Mouse (Mus musculus) bone marrow, adult 2 months (tissue): ENCODE measurements at regions not wholly inside any gene's neighbourhood (a gene's known extent, or its start where the extent isn't known, plus 50 kb on each side); places are given as distances from the start of the nearest gene placed in this dataset.

ENCODE experiments used
- CTCF ChIP-seq: fragments of 200-500 bp; IDR thresholded peaks from 2 replicates; pipeline ENCODE4 v1.5.1; 2011; ENCODE audit warnings: low read length, control low read depth; ENCODE audit not compliant: control insufficient read depth, insufficient read depth
- POLR2A ChIP-seq: fragments of 200-500 bp; IDR thresholded peaks from 2 replicates; pipeline ENCODE4 v1.6.1; 2011; ENCODE audit warnings: low read depth, mild to moderate bottlenecking, control low read depth, low read length, borderline replicate concordance; ENCODE audit not compliant: control insufficient read depth

- TF ChIP-seq CTCF (no peak), POLR2A (no peak)
Observed at GRCm38 (mm10) chr16:49378917-49379473, 320.0 kb upstream of the Ift57 start.
